Mouse (Mus musculus) T-cell, adult 2 months (primary cell): Measurements from ENCODE around the gene Ssr2.

Experiments used
- DNase-seq: peaks from one replicate; pipeline ENCODE4 v3.0.0; 2022; ENCODE audit warnings: low spot score

The Ssr2 gene

GRCm38 (mm10) chr3:88623346-88624135 lies 47.9 kb downstream of the Ssr2 start:
- DNase-seq = no peak

GRCm38 (mm10) chr3:88624324-88624723 lies 48.6 kb downstream of the Ssr2 start:
- DNase-seq = no peak

- no peak for DNase-seq
Measured at GRCm38 (mm10) chr3:88624951-88625350, 49.3 kb downstream of the Ssr2 start.

GRCm38 (mm10) chr3:88625531-88625930 lies 49.9 kb downstream of the Ssr2 start:
- DNase-seq = no peak

GRCm38 (mm10) chr3:88626316-88626715 lies 50.6 kb downstream of the Ssr2 start:
- no peak for DNase-seq

- no peak for DNase-seq
Measured at GRCm38 (mm10) chr3:88627114-88627513, 51.4 kb downstream of the Ssr2 start.

- DNase-seq = no peak
Measured at GRCm38 (mm10) chr3:88627535-88627934, 51.9 kb downstream of the Ssr2 start.

- no peak for DNase-seq
Measured at GRCm38 (mm10) chr3:88628766-88629165, 53.1 kb downstream of the Ssr2 start.

GRCm38 (mm10) chr3:88629244-88629643 lies 53.6 kb downstream of the Ssr2 start:
- DNase-seq = no peak

- DNase-seq = no peak
Measured at GRCm38 (mm10) chr3:88630018-88630417, 54.3 kb downstream of the Ssr2 start.

- no peak for DNase-seq
Measured at GRCm38 (mm10) chr3:88630849-88631341, 55.2 kb downstream of the Ssr2 start.

GRCm38 (mm10) chr3:88631921-88632587 lies 56.4 kb downstream of the Ssr2 start:
- no peak for DNase-seq

GRCm38 (mm10) chr3:88633056-88633455 lies 57.4 kb downstream of the Ssr2 start:
- DNase-seq = no peak

GRCm38 (mm10) chr3:88635506-88636275 lies 60.0 kb downstream of the Ssr2 start:
- no peak for DNase-seq

- DNase-seq = no peak
Measured at GRCm38 (mm10) chr3:88636555-88636986, 60.9 kb downstream of the Ssr2 start.

GRCm38 (mm10) chr3:88637134-88637533 lies 61.5 kb downstream of the Ssr2 start:
- DNase-seq = no peak
